Mouse (Mus musculus): Measurements from ENCODE around the gene Zfp592.
"Not testable (repeated sequence)": the region's sequence is repeated elsewhere in the genome, so short reads cannot be mapped to it uniquely, and the experiment has no call there.

The Zfp592 gene

DNA sequence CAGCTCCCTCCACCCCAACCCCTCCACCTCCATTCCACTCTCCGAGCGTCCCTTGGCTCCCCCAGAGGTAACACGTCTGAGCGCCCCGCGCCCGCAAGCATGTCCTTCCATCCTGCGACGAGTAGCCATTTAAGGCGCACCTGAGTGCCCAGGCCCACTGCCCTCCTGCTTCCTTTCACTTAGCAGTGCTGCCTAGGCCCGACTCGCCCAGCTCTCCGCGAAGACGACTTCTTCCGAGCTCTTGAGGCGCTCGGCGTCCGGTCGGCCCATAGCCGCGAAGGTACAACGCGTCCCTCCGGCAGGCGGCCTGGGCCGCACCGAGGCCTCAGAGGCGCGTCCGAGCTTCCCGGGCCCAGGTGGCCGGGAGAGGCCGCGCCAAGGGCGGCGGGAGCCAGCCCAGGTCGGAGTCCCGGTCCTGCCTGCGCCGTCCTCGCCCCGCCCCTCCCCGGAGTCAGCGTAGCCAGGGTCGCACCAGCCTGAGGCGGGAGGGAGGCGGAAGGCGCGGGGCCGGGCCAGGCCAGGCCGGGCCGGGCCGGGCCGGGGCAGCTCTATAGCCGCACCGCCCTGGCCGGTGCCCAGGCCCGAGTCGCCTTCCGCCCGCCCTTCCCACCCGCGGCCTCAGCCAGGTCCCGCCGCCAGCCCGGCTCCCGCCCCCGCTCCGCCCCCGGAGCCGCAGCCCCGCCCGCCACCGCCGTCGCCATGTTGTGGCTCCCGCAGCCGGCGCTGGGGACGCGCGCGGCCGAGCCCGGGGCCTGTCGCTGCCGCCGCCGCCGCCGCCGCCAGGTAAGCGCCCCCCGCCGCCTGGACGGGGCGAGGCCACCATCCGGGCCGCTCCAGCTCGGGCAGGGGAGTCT is at the start of gene Zfp592:
Zfp592 (plus strand) TSS at position 702 of the 854 bp plus-strand sequence.
- peak; percentile 88 for DNase-seq

DNA sequence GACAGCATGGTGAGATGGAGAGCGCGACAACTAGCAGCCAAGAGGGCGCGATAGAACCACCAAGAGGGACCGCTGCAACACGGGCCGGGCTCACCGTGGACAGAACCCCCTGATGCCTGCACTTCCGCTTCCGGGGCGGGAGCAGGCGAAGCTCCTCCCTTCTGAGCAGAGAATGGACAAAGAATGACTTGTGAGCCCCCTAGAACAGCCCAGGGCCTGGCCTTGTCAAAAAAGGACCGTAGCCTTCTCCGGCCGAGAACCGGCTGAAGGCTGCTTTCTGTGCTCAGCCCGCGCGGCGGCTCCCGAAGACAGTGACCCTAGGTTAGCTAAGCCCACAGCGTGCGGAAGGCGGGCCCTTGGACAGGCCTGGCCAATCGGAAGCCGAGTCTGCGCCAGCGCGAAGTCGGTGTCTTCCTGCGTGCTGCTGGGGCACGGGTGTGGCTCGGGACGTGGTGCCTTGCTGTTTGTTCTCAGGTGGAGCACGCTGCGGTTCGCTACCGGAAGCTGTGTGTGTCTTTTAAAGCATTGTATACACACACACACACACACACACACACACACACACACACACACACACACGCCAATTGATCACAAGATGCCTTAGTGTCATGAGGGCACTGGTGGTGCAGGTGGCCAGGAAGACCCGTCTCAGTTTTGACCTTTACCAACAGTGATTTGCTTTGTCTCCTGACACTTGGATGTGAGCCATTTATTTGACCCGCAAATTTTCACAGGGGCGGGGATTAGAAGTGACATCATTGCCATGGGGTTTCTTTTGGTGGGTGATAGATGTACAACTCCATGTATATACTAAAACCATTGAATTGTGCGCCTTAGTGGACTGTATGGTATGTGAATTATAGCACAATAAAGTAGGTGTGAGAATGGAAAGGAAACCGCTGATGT is 45.8 kb upstream of the Zfp592 start, which contains the start of gene Sec11a:
Sec11a (minus strand) TSS at position 336 of the 906 bp plus-strand sequence.
- peak; percentile 96 for DNase-seq

DNA sequence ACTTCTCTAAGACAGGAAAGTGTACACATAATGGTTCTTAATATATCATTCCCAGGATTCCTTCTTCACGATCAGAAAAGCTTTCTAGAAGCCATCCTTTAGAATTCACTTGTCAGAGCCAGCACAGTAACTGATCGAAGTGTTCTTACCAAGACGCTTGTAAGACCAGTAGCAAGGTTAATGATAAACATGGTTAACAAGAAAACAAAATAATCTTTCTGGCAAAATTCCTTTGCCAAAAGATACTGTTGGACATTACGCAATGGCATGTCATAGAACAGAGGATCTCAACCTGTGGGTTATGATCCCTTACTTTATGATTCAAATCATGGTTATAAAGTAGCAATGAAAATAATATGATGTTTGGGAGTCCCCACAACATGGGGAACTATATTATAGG is 42.0 kb upstream of the Zfp592 start:
- DNase-seq, result peak; percentile 78

DNA sequence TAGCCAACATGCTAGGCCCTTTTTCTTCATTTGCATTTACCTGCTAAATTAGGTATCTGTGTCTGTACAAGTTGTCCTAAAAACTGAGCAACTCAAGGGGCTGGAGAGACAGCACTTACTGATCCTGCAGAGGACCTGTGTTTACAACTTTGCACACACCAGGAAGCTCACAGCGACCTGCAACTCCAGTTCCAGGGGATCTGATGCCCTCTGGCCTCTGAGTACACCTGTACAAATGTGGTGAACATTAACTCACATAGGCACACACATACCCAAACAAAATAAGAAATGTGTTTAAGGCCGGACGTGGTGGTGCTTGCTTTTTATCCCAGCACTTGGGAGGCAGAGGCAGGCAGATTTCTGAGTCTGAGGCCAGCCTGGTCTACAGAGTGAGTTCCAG is 41.3 kb upstream of the Zfp592 start:
- DNase-seq, result peak; percentile 60

DNA sequence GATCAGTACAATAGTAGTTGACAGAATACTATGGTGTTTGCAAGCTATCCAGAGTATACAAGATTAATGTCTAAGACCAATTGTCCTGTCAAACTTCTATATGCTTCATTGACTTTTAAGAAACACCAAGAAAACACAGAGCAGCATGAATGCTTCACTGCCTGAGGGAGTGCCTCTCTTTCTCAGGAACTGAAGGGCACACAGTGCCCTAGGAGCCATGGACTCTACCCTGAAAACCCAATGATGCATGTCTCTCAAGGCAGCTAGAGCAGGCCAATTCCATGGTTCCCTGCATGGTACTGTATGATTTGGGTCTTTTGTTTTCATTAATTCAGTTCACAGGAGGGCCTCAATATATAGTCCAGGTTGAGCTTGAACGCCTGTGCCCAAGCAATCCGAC is 39.2 kb upstream of the Zfp592 start:
- DNase-seq, result peak; percentile 86

DNA sequence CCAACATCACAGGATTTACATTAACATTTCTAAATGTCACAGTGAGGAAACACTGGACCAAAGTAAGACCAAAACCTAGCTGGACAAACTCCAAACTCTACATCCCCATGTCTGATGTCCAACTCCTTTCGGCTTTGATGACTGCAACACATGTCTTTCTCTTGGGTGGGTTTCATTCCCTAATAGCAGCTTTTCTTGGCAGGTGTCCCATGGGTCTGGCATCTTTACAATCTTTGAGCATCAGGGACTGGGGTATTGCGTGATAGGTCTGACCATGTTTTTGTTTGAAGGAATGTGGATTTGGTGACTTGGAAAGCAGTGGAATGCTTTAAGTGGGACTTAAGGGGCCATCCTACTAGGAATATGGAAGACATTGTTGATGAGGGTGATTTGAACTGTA is 36.6 kb upstream of the Zfp592 start:
- no peak for DNase-seq

DNA sequence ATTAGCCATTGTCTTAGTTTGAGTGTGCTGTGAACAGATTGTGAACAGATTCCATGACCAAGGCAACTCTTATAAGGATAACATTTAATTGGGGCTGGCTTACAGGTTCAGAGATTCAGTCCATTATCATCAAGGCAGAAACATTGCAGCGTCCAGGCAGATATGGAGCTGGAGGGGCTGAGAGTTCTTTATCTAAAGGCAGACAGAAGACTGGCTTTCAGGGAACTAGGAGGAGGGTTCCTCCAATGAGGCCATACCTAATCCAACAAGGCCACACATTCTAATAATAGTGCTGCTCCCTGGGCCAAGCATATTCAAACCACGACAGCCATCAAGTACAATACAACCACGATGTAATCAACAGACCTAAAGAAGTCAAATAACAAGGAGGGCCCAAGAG is 34.5 kb upstream of the Zfp592 start:
- no peak for DNase-seq

DNA sequence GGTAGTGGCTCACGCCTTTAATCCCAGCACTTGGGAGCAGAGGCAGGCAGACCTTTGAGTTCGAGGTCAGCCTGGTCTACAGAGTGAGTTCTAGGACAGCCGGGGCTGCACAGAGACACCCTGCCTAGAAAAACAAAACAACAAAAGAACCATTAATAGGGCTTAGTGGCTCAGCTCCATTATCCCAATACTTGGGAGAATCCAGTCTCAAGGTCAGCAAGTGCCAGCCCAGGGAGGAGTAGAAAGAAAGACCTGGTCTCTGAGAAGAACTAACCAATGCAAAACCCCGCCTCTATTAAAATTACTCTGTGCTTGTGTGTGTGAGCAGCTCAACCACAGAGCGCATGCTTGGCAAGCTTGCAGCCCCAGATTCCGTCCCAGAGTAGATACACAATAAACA is 30.7 kb upstream of the Zfp592 start:
- DNase-seq, result no peak

DNA sequence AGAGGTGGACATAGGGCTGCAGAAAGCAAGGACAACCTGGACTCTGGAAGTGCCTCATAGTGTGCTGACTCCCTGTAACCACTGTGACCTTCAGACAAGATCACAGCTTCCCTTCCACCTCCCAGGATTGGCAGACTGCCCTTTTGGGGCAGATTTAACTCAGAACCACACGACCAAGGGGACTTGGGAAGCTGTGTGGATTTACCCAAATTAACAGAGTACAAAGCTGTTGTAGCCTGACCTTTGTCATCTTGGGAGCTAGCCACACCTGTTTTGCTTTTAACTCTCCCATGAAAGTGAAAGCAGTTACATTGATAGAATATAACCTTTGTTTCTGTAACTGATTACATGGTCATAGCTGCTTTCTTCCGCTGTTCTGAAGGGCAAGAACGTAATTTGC is 22.6 kb upstream of the Zfp592 start:
- DNase-seq, result peak; percentile 95

DNA sequence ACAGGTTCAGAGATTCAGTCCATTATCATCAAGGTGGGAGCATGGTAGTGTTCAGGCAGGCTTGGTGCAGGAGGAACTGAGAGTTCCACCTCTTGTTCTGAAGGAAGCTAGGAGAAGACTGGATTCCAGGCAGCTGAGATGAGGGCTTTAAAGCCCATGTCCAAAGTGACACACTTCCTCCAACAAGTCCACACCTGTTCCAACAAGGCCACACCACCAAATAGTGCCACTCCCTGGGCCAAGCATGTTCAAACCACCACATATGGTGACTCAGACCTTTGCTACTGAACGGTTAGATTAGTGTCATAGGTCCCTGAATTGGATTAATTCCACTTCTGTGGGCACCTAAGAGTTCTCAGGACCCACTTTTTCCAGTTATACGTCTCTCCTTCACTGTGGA is 22.1 kb upstream of the Zfp592 start:
- no peak for DNase-seq

DNA sequence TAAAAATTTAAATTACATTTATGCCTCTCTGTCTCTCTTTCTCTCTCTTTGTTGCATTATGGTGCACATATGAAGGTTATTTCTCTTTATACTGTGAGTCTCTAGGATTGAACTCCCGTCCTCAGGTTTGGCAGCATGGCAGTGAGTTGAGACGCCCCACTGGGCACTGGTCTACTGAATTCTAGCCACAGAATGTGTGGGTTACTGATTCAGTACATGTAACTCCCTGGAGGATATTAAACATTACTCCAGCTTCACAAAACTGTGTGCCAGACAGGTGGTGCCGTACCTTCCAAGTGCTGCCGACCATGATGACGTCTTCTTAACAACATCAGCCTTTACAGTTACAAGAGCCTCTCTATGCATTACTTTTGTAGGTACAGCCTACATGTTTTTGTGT is 21.4 kb upstream of the Zfp592 start:
- DNase-seq, result peak; percentile 58

DNA sequence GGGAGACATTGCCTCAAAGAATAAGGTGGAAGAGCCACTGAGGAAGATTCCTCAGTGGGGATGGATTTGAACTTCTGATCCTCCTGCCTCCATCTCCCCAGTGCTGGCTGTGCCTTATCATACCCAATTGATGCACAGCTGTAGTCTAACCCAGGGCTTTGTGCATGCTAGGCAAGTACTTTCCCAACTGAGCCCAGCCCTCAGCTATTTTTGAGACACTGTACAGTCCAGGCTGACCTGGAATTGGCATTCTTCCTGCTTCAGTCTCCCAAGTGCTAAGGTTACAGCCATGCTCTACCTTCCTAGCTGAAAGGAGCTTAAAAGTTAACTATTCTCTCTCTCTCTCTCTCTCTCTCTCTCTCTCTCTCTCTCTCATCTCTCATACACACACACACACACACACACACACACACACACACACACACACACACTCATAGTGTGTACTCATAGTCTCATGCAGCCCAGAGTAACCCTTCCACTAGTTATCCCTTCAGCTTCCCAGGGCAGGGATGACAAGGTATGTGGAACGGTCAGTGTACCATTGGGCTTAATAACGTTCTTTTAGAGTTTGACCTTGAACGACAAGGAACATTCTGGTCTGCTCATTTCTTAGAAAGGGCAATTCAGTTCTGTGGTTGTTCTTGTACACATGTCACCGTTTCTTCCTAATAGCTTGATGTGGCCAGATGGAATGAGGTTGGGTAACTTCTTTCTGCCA is 20.4 kb upstream of the Zfp592 start:
- DNase-seq, result peak; percentile 51

DNA sequence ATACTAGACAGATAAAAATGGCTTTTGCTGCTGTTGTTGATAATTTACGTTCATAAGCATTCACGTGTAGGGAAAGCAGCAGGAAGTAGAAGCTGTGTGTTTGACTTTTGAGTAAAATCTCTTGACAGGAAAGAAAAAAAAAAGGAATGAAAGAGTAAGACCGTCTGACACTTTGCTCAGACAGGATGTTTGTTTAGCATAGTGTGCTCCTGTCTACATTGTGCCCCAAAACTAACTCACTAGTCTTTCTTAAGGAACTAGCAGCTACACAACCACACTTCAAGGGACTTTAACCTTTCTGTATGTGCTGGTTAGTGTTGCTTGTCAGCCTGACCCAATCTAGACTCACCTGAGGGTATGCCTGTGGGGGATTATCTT is 19.9 kb upstream of the Zfp592 start:
- not testable (repeated sequence) for DNase-seq

DNA sequence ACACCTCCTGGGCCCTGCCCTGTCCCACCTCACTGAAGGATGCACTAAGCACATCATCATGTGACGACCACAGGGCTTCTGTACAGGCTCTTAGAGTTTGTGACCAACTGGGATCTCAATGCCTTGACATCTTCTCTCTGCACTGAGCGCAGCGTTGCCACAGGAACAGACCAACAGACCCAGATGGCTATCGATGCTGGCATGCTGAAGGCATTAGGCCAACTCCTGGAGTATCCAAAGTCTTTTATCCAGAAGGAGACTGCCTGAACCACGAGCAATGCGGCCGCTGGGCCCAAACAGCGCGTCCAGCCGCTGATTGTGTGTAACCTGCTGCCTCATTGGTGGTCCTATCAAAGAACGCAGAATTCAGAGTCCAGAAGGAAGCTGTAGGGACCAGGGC is 12.9 kb upstream of the Zfp592 start:
- DNase-seq, result no peak

DNA sequence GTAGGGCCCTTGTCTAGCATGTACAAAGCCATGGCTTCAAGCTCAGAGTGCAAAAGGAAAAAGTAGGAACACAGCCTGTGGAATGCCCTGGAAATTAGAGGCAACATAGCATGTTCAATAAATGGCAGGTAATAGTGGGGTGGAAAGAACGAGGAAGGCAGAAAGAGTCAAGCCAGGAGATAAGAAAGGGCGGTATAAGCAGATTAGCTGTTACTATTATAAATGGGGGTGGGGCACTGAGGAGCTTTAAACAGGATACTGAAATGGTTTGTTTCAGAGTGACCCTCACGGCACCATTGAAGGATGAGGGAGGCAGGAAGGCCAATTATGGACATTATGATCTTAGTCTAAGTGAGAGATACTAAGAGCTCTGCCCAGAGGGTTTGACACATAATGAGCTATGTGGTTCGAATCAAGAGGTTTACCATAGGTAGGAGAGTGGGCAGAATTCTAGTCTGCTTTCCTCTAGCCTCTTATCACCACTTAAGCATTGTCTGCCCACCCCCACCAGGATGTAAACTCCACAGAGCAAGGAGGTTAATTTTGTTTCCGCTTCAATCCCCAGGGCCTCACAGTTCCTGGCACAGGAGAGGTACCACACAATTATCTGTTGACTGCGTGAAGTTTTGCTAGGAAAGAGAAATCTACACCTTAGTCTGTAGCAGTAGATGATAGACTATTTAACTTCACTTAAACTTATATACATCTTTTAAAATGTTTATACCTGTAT is 6.9 kb upstream of the Zfp592 start:
- no peak for DNase-seq

DNA sequence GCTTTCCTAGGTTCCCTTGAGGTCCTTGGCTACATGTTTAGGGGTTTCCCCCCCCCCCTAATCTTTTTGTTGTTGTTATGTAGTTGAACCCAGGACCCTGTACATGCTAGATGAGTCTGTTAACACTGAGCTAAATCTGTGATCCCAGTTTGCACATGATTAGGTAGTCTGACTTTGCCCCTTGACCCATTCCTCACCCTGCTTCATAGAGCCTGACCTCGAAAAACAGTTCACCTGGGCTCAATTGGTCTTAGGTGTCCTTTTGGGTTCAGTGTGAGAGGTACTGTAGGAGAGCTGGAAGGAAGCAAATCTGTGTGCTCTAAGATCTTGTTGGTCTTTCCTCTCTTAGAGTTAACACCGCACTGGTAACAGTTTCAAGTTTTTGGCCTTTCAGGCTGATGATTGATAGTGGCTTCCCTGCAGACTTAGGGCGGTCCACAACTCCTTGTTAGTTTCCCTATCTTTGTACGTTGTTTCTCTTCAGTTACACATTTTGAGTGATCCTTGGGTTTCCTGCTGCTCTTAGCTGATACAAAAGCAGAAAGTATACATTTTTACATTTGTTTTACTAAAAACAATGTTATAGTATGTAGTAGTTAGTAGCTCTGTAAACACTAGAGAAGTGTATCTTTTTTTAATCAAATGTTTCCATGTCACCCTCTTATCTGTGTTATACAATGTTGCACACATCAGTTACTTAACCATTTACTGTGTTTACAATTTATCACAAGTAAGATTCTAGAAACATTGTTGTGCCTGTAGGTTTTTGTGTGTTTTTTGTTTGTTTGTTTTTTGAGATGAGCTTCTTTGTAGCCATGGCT is 5.5 kb upstream of the Zfp592 start:
- DNase-seq, result peak; percentile 55

DNA sequence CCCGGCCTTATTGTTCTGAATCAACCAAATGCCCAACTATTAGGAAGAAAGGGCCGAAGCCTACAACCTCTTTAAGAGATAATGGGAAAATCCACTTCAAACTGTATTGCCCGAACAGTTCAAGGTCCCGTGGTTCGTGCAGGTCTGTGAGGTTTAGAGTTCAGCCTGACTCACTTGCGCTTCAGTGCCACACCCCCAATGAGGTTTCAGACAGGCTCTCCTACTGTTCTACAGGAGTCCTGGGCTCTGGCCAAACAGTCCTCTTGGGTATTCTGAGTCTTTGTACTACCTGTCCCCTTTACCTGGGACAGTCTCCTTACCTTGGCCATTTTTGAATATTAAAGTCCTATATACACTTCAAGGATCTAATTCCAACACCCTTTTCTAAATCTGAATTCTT is 3.2 kb upstream of the Zfp592 start:
- peak; percentile 73 for DNase-seq

DNA sequence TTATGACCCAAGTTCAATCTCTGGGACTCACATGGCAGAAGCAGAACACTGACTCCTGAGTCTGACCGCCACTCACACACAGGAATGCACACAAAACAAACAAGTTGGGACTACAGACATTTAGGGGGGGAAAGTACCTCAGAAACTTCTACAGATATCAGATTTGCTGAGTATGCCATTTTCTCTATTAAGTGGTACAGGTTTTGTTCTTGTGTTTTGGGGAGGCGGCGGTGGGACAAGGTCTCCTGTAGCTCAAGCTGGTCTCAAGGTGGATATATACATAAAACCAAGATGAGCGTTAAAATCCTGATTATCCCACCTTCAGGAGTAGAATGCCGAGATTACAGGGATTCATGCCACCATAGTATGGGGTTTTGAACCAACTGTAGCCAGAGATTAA is 1.9 kb upstream of the Zfp592 start:
- no peak for DNase-seq

DNA sequence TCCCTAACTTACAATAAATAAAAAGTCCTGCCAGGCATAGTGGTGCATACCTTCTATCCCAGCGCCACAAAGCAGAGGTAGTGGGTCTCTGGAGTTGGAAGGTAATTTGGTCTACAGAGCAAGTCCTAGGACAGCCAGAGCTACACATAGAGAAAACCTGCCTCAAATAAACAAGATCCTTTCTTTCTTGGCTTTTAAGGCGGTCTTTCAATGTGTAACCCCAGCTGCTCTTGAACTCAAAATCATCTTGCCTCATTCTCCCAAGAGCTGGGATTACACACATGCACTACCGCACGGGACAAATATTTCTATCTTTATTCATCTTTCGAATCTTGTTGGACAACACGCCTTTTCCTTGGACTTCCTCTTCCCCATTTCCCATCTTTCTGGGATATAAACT is 1.4 kb upstream of the Zfp592 start:
- no peak for DNase-seq

DNA sequence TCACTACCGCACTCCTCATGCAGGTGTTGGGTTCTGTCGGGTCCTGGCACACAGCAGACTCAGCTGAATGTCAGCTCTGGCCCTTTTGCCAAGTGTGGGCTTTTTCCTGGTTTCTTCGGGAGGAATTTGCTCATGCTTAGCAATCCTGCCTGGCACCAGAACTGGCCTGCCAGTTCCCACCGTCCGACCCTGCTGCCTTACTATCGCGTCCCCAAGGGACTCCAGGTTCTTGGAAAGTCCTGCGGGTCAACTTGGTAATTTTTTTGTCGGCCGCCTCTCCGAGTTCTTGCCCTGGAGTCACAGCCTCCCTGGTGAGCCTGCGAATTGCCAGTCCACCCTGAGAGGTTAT is 876 bp upstream of the Zfp592 start:
- peak; percentile 66 for DNase-seq

DNA sequence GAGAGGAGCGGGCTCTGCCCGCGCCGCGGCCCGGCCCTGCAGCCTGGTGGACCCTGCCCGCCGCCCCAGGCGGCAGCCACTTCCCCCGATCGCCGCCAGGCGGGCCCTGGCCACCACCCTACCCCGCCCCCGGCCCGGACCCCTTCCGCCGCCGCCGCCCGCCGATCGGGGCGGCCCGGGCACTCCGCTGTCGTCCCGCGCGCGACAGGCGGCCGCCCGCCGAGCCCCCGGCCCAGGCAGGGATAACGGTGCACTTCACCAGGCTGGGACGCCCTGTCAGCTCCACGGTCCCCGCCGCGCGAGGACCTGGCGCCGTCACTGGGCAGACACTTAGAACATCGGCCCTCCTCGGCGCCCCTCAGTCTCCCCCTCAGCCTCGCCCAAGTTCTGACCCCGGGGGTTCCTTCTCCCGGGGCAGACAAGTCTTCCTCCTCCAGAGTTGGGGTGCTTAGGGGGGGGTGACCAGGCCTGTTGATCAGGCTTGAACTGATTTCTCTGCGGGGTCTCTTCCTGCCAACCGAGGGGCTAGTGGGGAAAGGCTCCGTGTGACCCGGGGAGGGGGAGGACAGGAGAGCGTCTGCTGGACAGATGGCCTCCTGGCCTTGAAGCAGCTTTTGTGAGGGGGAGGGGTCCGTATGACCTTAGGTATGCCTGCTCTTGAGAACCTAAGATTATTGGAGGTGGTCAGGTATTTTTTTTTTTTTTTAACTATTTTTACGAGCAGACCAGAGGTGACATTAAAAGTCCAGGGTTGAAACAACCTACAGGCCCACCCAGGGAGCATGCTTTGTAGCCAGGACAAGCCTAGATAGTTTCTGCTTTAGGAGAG is 567 bp downstream of the Zfp592 start:
- no peak for DNase-seq

Measured in kidney, adult 9 months (tissue).